Mouse (Mus musculus) small intestine, adult 2 months (tissue): Measurements from ENCODE around the gene Smim6.

Experiments
- CTCF ChIP-seq: fragments of 200-500 bp; IDR thresholded peaks from 2 replicates; pipeline ENCODE4 v1.5.1; 2012; ENCODE audit warnings: low read depth, mild to moderate bottlenecking, control low read depth, inconsistent platforms, low read length, moderate library complexity, mixed read lengths; ENCODE audit not compliant: insufficient replicate concordance, insufficient read length; ENCODE audit errors: extremely low read depth
- POLR2A ChIP-seq: fragments of 200-500 bp; IDR thresholded peaks from 2 replicates; pipeline ENCODE4 v1.6.1; 2012; ENCODE audit warnings: low read depth, mild to moderate bottlenecking, control low read depth, inconsistent platforms, low read length, moderate library complexity

GRCm38 (mm10) chr11:115916579-115916978 lies 4.8 kb downstream of the Smim6 start:
- no peak for TF ChIP-seq POLR2A
- no peak for TF ChIP-seq CTCF
